Mouse (Mus musculus): ENCODE measurements around the gene Casp6. TPM values are rescaled to one million over a fixed set of nuclear protein-coding genes. Genes with fewer than 3 reads are reported as not detected.

Gene Casp6
- 1 to 10 TPM; 1.7 to 2.7 (median 1.9) TPM for total RNA-seq (2022)

DNA sequence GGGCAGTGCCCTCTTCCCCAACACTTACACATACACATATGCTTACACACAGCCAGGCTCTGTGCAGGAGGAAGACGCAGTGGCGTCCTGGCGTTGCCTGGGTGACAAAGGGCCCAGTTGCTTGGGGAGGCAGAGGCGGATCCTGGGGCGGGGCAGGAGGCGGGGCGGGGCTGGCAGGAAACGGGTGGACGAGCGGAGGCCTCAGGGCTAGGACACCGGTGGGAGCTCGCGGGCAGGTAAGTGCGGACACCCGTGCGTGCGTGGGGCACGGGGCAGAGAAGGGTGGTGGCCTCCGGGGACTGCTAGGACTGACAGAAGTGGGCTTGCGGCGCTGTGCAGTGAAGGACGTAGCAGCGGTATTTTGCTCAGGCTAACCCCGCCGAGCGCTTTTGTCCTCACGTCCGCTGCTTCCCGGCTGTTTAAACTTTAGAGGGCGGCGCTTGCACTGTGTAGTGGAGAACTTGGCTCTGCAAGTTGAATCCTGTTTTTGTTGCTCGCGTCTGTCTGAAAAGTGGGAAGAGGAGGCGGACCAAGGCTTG is at the start of gene Casp6:
Gene Casp6, plus strand, starts transcription at position 155 of the 539 bp plus-strand sequence.
- DNase-seq (ENCODE audit: low spot score in 2 of 2) = peak; percentile 34 to 47

- DNase-seq (ENCODE audit: low spot score in 2 of 2) = no peak
Measured at GRCm38 (mm10) chr3:129862592-129862991, 38.6 kb upstream of the Casp6 start.

GRCm38 (mm10) chr3:129863698-129864097 is 37.5 kb upstream of the Casp6 start:
- DNase-seq (ENCODE audit: low spot score in 2 of 2) = peak in 1 of 2 experiments; percentile 29

DNA sequence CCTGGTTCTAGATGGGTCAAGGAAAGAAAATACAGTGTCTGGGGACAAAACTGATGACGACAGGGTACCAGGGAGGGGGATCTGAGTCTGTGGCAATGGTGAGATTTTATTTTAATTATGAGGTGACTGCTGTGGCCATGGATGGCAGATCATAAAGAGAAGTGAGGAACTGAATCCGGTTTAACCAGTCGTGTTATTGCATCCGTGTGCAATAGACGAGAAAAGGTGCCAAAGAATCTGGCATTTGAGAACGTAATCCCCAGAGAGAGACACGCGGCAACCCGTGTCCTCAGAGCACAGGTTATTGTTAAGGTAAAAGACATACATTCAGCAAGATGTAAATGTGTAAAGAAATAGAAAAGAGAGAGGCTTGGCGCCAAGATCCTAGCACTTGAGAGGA is 23.9 kb upstream of the Casp6 start:
- DNase-seq (ENCODE audit: low spot score in 2 of 2) = no peak

- DNase-seq (ENCODE audit: low spot score in 2 of 2) = peak; percentile 83 to 90
Measured at GRCm38 (mm10) chr3:129878405-129879021, 22.7 kb upstream of the Casp6 start, which contains the start of gene Pla2g12a. TSS of gene Pla2g12a (plus strand) at chr3:129878606.

- peak in 1 of 2 experiments; percentile 9 for DNase-seq (ENCODE audit: low spot score in 2 of 2)
Measured at GRCm38 (mm10) chr3:129879131-129879757, 22.0 kb upstream of the Casp6 start.

GRCm38 (mm10) chr3:129879913-129880312 is 21.3 kb upstream of the Casp6 start:
- no peak for DNase-seq (ENCODE audit: low spot score in 2 of 2)

GRCm38 (mm10) chr3:129880925-129881593 is 20.2 kb upstream of the Casp6 start:
- no peak for DNase-seq (ENCODE audit: low spot score in 2 of 2)

- DNase-seq (ENCODE audit: low spot score in 2 of 2) = no peak
Measured at GRCm38 (mm10) chr3:129885577-129885976, 15.6 kb upstream of the Casp6 start.

DNA sequence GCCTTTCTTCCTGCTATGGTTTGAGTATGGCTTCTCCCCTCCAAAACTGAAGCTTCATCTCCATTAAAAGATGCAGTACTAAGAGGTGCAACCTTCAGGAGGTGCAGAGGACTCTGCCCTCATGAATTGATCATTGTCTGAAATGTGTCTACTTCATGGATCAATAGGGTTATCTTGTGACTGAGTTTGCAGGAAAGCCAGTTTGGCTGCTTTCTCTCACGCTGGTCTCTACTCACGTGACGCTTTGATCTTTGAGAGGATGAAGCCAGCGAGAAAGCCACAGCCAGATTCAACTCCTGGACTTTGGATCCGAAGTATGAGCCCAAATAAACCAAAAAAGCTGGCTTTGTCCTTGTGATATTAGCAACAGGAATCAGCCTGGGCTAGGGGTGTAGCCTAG is 14.8 kb upstream of the Casp6 start:
- no peak for DNase-seq (ENCODE audit: low spot score in 2 of 2)

DNA sequence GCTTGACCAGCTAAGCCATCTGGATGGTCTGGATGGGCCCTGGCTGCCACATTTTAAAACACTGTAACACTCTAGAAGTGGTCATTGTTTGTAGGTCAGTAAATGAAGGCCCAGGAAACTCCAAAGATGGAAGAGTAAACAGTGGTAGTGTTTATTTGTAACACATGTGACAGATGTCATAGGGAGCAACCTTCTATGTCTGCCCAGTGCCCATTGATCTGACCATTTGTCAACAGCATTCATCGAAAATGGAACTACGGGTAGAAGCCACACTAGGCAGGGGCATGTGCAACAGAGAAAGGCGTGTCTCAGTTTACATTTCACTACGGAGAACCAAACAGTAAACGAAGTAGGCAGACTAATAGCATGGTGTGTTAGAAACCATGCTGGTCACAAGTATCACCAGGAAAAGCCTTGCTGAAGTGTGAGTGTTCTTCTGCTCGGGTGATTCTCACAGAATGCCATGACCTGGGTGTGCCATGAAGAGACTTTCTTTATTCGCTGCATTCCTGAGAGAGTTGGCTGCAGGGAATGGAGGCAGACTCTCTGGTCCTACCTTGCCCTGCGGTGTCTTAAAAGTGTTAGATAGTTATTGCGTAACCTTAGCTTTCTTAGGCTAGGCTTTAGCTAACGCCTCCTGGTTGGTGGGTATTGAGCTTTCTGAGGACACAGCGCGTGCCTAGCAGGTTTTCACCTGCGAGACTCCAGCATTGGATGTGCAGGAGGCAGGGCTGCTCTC is 13.3 kb upstream of the Casp6 start:
- no peak for DNase-seq (ENCODE audit: low spot score in 2 of 2)

DNA sequence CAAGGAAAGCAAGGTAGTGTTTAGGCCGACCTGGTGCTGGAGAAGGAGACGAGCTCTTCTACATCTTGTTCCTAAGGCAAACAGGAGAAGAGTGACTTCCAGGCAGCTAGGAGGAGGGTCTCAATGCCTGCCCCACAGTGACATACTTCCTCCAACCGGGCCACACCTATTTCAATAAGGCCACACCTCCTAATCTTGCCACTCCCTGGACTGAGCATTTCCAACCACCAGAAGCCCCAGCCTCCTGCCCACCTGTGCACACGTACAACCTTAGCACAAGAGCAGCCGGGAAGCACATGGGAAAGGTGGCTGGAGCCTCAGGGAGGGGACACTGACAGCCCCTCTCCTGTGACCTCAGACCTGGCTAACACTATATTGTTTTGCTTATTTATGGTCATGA is 9.2 kb upstream of the Casp6 start:
- no peak for DNase-seq (ENCODE audit: low spot score in 2 of 2)

- DNase-seq (ENCODE audit: low spot score in 2 of 2) = no peak
Measured at GRCm38 (mm10) chr3:129893143-129893542, 8.1 kb upstream of the Casp6 start.

GRCm38 (mm10) chr3:129896591-129896990 is 4.6 kb upstream of the Casp6 start:
- no peak for DNase-seq (ENCODE audit: low spot score in 2 of 2)

DNA sequence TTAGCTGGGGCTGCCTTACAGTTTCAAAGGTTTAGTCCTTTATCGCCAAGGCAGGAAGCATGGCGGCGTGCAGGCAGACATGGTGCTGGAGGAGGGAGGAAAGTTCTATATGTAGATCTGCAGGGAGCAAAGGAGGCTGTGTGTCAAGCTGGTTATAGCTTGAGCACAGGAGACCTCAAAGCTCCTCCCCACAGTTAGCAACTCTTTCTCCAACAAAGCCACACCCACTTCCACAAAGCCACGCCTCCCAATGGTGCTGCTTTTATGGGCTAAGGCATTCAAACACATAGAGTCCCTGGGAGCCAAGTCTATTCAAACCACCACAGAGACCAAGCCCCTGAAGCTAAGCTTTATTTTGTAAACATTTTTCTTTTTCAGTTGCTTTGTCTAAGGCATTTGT is 2.3 kb upstream of the Casp6 start:
- no peak for DNase-seq (ENCODE audit: low spot score in 2 of 2)

DNA sequence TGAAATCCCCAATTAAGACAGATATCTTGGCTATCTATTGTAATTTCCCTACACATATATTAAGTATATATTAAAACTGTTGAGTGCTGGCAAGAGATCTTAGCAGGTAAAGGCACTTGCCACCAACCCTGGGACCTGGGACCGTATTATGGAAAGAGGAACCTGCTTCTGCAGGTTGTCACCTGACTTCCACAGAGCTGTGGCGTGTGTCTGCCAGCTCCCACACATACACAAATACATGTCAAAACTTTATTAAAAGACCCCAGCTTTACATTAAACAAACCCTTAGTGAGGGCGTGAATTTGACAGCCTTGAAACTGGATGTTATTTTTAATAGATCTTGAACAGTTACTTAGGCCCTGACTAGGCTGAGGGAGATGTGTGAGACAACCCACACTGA is 2.1 kb downstream of the Casp6 start:
- no peak for DNase-seq (ENCODE audit: low spot score in 2 of 2)

DNA sequence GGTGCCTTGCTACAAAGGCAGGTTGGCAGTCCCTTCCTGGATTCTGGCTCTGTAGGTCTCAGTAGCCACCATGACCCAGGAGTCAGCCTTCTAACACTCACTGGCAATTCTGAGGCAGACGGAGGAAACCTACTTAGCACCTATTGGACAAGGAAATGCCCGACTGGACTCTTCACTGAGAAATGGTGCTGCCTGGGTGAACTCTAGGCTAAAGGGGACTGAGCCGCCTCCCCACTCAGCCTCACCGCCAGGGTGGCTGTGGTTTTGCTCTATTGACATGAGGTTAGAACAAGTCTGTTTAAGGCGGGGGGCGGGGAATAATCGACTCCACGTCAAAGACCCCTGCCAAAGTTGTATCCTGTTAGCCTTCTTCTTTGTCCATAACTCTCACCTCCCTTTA is 2.6 kb downstream of the Casp6 start:
- no peak for DNase-seq (ENCODE audit: low spot score in 2 of 2)

DNA sequence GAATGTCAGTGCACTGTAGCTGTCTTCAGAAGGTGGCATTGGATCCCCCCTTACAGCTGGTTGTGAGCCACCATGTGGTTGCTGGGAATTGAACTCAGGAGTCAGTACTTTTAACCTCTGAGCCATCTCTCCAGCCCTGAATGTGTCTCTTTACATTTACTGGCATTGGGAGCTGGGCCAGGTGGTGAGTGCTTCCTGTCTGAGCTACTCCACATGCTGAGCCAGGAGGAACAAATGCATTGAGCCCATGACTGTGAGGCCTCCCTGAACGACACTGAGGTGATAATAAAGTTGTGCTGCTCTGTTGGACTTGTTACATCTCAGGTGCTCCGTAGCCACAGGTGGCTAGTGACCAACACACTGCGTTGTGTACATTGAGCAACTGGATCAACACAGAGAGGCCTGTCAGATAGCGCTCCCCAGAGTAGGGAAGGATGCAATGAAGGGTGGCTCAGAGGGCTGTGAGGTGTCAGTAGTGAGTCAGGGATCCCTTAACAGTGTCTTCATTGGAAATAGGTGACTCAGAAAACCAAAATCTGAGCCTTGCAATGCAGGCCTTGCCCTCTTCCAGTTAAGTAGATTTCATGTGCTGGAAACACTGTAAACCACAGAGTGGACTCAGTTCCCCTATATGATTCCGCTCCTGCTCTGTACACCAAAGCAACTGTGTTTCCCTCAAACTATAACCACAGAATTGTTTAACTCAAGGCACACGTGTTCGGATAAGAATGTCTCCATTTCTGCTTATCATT is 3.3 kb downstream of the Casp6 start:
- no peak for DNase-seq (ENCODE audit: low spot score in 2 of 2)

DNA sequence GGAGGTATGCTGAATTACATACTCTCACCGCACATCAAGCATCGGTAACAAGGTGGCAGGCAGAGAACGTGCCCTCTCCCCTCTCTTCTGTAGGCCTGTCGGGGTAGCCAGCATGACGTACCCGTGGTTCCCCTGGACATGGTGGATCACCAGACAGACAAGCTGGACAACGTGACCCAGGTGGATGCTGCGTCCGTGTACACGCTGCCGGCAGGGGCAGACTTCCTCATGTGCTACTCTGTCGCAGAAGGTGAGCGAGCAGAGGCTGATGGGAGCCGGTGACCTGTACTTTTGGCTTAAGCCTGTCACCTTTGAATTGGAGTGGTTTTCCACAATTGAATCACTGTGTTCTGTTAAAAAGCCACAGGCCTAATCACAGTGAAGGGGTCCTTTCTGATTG is 10.8 kb downstream of the Casp6 start:
- no peak for DNase-seq (ENCODE audit: low spot score in 2 of 2)

DNA sequence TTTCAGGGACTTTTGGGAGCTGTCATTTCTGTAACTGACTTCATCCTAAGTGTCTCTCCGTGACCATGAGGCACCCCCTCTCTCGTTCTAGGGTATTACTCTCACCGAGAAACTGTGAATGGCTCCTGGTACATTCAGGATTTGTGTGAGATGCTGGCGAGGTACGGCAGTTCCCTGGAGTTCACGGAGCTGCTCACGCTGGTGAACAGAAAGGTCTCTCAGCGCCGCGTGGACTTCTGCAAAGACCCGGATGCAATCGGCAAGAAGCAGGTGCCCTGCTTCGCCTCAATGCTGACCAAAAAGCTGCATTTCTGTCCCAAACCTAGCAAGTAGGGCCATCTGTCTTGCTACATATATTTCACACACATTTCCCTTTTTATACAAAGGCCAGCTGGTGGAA is 12.0 kb downstream of the Casp6 start:
- DNase-seq (ENCODE audit: low spot score in 2 of 2) = no peak

DNA sequence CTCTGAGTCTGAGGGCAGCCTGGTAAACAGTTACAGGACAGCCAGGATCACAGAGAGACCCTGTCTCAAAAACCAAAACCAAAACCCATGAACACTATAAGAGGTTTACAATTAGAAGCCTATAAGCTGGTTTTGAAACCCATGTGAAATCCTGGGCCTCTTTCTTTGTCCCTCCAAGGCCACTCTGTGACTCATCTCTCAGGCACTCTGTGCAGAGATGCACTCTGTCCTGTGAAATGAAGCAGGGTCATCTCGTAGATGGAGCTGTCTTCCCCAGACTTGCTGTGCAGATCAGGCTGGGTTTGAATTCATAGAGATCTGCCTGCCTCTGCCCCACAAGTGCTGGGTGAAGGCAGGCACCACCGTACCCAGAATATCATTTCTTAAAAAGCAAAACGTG is 16.2 kb downstream of the Casp6 start:
- DNase-seq (ENCODE audit: low spot score in 2 of 2) = no peak

All from gastrocnemius, adult 8-10 months (tissue).